Mouse (Mus musculus): Measurements from ENCODE around the gene Sh3rf1. TPM values are rescaled to one million over a fixed set of nuclear protein-coding genes. Genes with fewer than 3 reads are reported as not detected.

Gene Sh3rf1
- polyA plus RNA-seq, 1 experiment from 2014 or later, result 28.8 TPM

- no peaks in the 10 kb centered on the region for H3K27me3 ChIP-seq (ENCODE audit: control insufficient read depth, insufficient read depth, low read length)
- peak overlapping the region; percentile 78 for H3K27ac ChIP-seq (ENCODE audit: low read depth, low read length)
- no peaks in the 10 kb centered on the region for H3K36me3 ChIP-seq (ENCODE audit: control insufficient read depth, insufficient read depth, low read length)
- no peak overlapping the region for H3K4me3 ChIP-seq (ENCODE audit: low read depth, low read length)
- 7% methylated on average over 10 of the region's 10 CpGs for WGBS
- DNase-seq (ENCODE audit: low spot score), result peak; percentile 77
- ATAC-seq (replicated peaks; ENCODE audit: low FRiP score), result peak; percentile 74
- peaks cover 20% of the 10 kb centered on the region for H3K4me1 ChIP-seq (replicated peaks; ENCODE audit: control insufficient read depth, insufficient read depth, low read length)
- 0 out of 2 replicates have a peak overlapping the region, but pooled peaks have one; percentile 12 for H3K4me2 ChIP-seq (ENCODE audit: low read depth, low read length, severe bottlenecking)
- no peak overlapping the region for H3K9ac ChIP-seq (ENCODE audit: low read length)
- H3K9me3 ChIP-seq (ENCODE audit: control insufficient read depth, low read length), result no peaks in the 10 kb centered on the region
Measured at GRCm38 (mm10) chr8:61324363-61324914, 100.8 kb downstream of the Sh3rf1 start.

- peak; percentile 84 for ATAC-seq (replicated peaks; ENCODE audit: low FRiP score)
- peaks cover 20% of the 10 kb centered on the region for H3K4me1 ChIP-seq (replicated peaks; ENCODE audit: control insufficient read depth, insufficient read depth, low read length)
- WGBS, result 24% methylated on average over 16 of the region's 16 CpGs
Measured at GRCm38 (mm10) chr8:61325014-61325715, 101.5 kb downstream of the Sh3rf1 start.

GRCm38 (mm10) chr8:61326281-61326680 lies 102.6 kb downstream of the Sh3rf1 start:
- H3K4me3 ChIP-seq (ENCODE audit: low read depth, low read length), result no peak overlapping the region
- 0 out of 2 replicates have a peak overlapping the region, but pooled peaks have one; percentile 18 for H3K27ac ChIP-seq (ENCODE audit: low read depth, low read length)
- H3K4me1 ChIP-seq (replicated peaks; ENCODE audit: control insufficient read depth, insufficient read depth, low read length), result peaks cover 20% of the 10 kb centered on the region
- no peaks in the 10 kb centered on the region for H3K36me3 ChIP-seq (ENCODE audit: control insufficient read depth, insufficient read depth, low read length)
- DNase-seq (ENCODE audit: low spot score), result no peak
- no peak for ATAC-seq (replicated peaks; ENCODE audit: low FRiP score)
- no peak overlapping the region for H3K4me2 ChIP-seq (ENCODE audit: low read depth, low read length, severe bottlenecking)
- WGBS, result 89% methylated on average over 8 of the region's 8 CpGs
- no peaks in the 10 kb centered on the region for H3K27me3 ChIP-seq (ENCODE audit: control insufficient read depth, insufficient read depth, low read length)
- H3K9ac ChIP-seq (ENCODE audit: low read length), result no peak overlapping the region
- no peaks in the 10 kb centered on the region for H3K9me3 ChIP-seq (ENCODE audit: control insufficient read depth, low read length)

More at GRCm38 (mm10) chr8:61325014-61325715, 101.5 kb downstream of the Sh3rf1 start:
- Histone ChIP-seq H3K27me3 (ENCODE audit: control insufficient read depth, insufficient read depth, low read length) (no peaks in the 10 kb centered on the region), H3K4me3 (ENCODE audit: low read depth, low read length) (no peak overlapping the region), H3K27ac (ENCODE audit: low read depth, low read length) (peak overlapping the region; percentile 78), H3K9me3 (ENCODE audit: control insufficient read depth, low read length) (no peaks in the 10 kb centered on the region), H3K4me2 (ENCODE audit: low read depth, low read length, severe bottlenecking) (peak overlapping the region; percentile 19; the same call in 1 of the 2 replicates), H3K36me3 (ENCODE audit: control insufficient read depth, insufficient read depth, low read length) (no peaks in the 10 kb centered on the region), H3K9ac (ENCODE audit: low read length) (no peak overlapping the region)
- DNase-seq (ENCODE audit: low spot score), result peak; percentile 67

GRCm38 (mm10) chr8:61327333-61327732 lies 103.7 kb downstream of the Sh3rf1 start:
- Histone ChIP-seq H3K9me3 (ENCODE audit: control insufficient read depth, low read length) (no peaks in the 10 kb centered on the region), H3K4me3 (ENCODE audit: low read depth, low read length) (no peak overlapping the region), H3K36me3 (ENCODE audit: control insufficient read depth, insufficient read depth, low read length) (no peaks in the 10 kb centered on the region), H3K4me1 (replicated peaks; ENCODE audit: control insufficient read depth, insufficient read depth, low read length) (peaks cover 20% of the 10 kb centered on the region), H3K9ac (ENCODE audit: low read length) (no peak overlapping the region), H3K27me3 (ENCODE audit: control insufficient read depth, insufficient read depth, low read length) (no peaks in the 10 kb centered on the region), H3K27ac (ENCODE audit: low read depth, low read length) (no peak overlapping the region), H3K4me2 (ENCODE audit: low read depth, low read length, severe bottlenecking) (no peak overlapping the region)
- 93% methylated on average over 5 of the region's 5 CpGs for WGBS
- ATAC-seq (replicated peaks; ENCODE audit: low FRiP score) (no peak), DNase-seq (ENCODE audit: low spot score) (no peak)

- Histone ChIP-seq H3K9ac (ENCODE audit: low read length) (no peak overlapping the region), H3K4me2 (ENCODE audit: low read depth, low read length, severe bottlenecking) (no peak overlapping the region), H3K9me3 (ENCODE audit: control insufficient read depth, low read length) (no peaks in the 10 kb centered on the region), H3K27me3 (ENCODE audit: control insufficient read depth, insufficient read depth, low read length) (no peaks in the 10 kb centered on the region), H3K4me1 (replicated peaks; ENCODE audit: control insufficient read depth, insufficient read depth, low read length) (peaks cover 4% of the 10 kb centered on the region; the same call in 1 of the 2 replicates), H3K36me3 (ENCODE audit: control insufficient read depth, insufficient read depth, low read length) (no peaks in the 10 kb centered on the region), H3K4me3 (ENCODE audit: low read depth, low read length) (no peak overlapping the region), H3K27ac (ENCODE audit: low read depth, low read length) (no peak overlapping the region)
- 92% methylated on average over 6 of the region's 6 CpGs for WGBS
- no peak for ATAC-seq (replicated peaks; ENCODE audit: low FRiP score)
- DNase-seq (ENCODE audit: low spot score), result no peak
Measured at GRCm38 (mm10) chr8:61339629-61340028, 116.0 kb downstream of the Sh3rf1 start.

GRCm38 (mm10) chr8:61340283-61340984 lies 116.8 kb downstream of the Sh3rf1 start:
- H3K4me3 ChIP-seq (ENCODE audit: low read depth, low read length), result no peak overlapping the region
- no peak overlapping the region for H3K27ac ChIP-seq (ENCODE audit: low read depth, low read length)
- H3K27me3 ChIP-seq (ENCODE audit: control insufficient read depth, insufficient read depth, low read length), result no peaks in the 10 kb centered on the region
- DNase-seq (ENCODE audit: low spot score) (no peak), ATAC-seq (replicated peaks; ENCODE audit: low FRiP score) (no peak)
- H3K36me3 ChIP-seq (ENCODE audit: control insufficient read depth, insufficient read depth, low read length), result no peaks in the 10 kb centered on the region
- H3K4me1 ChIP-seq (replicated peaks; ENCODE audit: control insufficient read depth, insufficient read depth, low read length), result peaks cover 4% of the 10 kb centered on the region; the same call in 1 of the 2 replicates
- no peaks in the 10 kb centered on the region for H3K9me3 ChIP-seq (ENCODE audit: control insufficient read depth, low read length)
- no peak overlapping the region for H3K4me2 ChIP-seq (ENCODE audit: low read depth, low read length, severe bottlenecking)
- H3K9ac ChIP-seq (ENCODE audit: low read length), result no peak overlapping the region
- WGBS, result 95% methylated on average over 17 of the region's 17 CpGs

- DNase-seq (ENCODE audit: low spot score), result no peak
- no peak overlapping the region for H3K9ac ChIP-seq (ENCODE audit: low read length)
- H3K4me2 ChIP-seq (ENCODE audit: low read depth, low read length, severe bottlenecking), result no peak overlapping the region
- no peak overlapping the region for H3K27ac ChIP-seq (ENCODE audit: low read depth, low read length)
- ATAC-seq (replicated peaks; ENCODE audit: low FRiP score), result no peak
- H3K27me3 ChIP-seq (ENCODE audit: control insufficient read depth, insufficient read depth, low read length), result no peaks in the 10 kb centered on the region
- no peak overlapping the region for H3K4me3 ChIP-seq (ENCODE audit: low read depth, low read length)
- 68% methylated on average over 12 of the region's 12 CpGs for WGBS
- H3K4me1 ChIP-seq (replicated peaks; ENCODE audit: control insufficient read depth, insufficient read depth, low read length), result peaks cover 4% of the 10 kb centered on the region; the same call in 1 of the 2 replicates
- H3K36me3 ChIP-seq (ENCODE audit: control insufficient read depth, insufficient read depth, low read length), result no peaks in the 10 kb centered on the region
- H3K9me3 ChIP-seq (ENCODE audit: control insufficient read depth, low read length), result no peaks in the 10 kb centered on the region
Measured at GRCm38 (mm10) chr8:61341587-61342441, 118.1 kb downstream of the Sh3rf1 start.

GRCm38 (mm10) chr8:61342473-61343026 lies 118.9 kb downstream of the Sh3rf1 start:
- Histone ChIP-seq H3K4me3 (ENCODE audit: low read depth, low read length) (no peak overlapping the region), H3K4me1 (replicated peaks; ENCODE audit: control insufficient read depth, insufficient read depth, low read length) (peaks cover 4% of the 10 kb centered on the region; the same call in 1 of the 2 replicates), H3K4me2 (ENCODE audit: low read depth, low read length, severe bottlenecking) (no peak overlapping the region), H3K36me3 (ENCODE audit: control insufficient read depth, insufficient read depth, low read length) (no peaks in the 10 kb centered on the region), H3K9me3 (ENCODE audit: control insufficient read depth, low read length) (no peaks in the 10 kb centered on the region), H3K27me3 (ENCODE audit: control insufficient read depth, insufficient read depth, low read length) (no peaks in the 10 kb centered on the region), H3K27ac (ENCODE audit: low read depth, low read length) (no peak overlapping the region), H3K9ac (ENCODE audit: low read length) (no peak overlapping the region)
- 82% methylated on average over 7 of the region's 7 CpGs for WGBS
- DNase-seq (ENCODE audit: low spot score) (no peak), ATAC-seq (replicated peaks; ENCODE audit: low FRiP score) (no peak)
